ENCODE assay signal across 13 mouse cellular contexts in genomic region chr3:83958951-83959681, GRCm38 (mm10).
"Had no signal": no experiment of that assay in that cellular context is flagged by ENCODE, and none has a peak within 500 bp of the region (broad histone marks: within the 10 kb centered on the region; RNA-seq: fewer than 3 reads in every experiment).

No protein-coding gene starts in this region.

- H3K9me3 ChIP-seq: limb, embryonic 13.5 days; liver, embryonic 15.5 days; midbrain, embryonic 12.5 days had no signal

- DNase-seq: kidney, adult 11 months; kidney, postnatal 10 days; kidney, postnatal 4 days; left cerebral cortex, postnatal 4 days; right cerebral cortex, adult 18-20 months; right cerebral cortex, postnatal 25 days; thymus, postnatal 4 days had no signal

- H3K9ac ChIP-seq: limb, embryonic 13.5 days; liver, embryonic 15.5 days; midbrain, embryonic 12.5 days had no signal

- H3K27ac ChIP-seq: layer of hippocampus, adult 2 months; limb, embryonic 13.5 days; liver, embryonic 15.5 days; midbrain, embryonic 12.5 days had no signal

- ATAC-seq: midbrain, embryonic 16.5 days had no signal

- H3K4me3 ChIP-seq: layer of hippocampus, adult 2 months; limb, embryonic 13.5 days; liver, embryonic 15.5 days; midbrain, embryonic 12.5 days had no signal

- H3K4me2 ChIP-seq: limb, embryonic 13.5 days; liver, embryonic 11.5 days; liver, embryonic 15.5 days; midbrain, embryonic 12.5 days had no signal

- H3K4me1 ChIP-seq: limb, embryonic 13.5 days; liver, embryonic 15.5 days had no signal

- H3K27me3 ChIP-seq: limb, embryonic 13.5 days; liver, embryonic 15.5 days; midbrain, embryonic 12.5 days had no signal
